Mouse (Mus musculus): ENCODE measurements around the gene Amelx. TPM values are rescaled to one million over a fixed set of nuclear protein-coding genes. Genes with fewer than 3 reads are reported as not detected.

The Amelx gene
- polyA plus RNA-seq, 1 experiment from 2014 or later = 0.36 TPM

Other genes with a start within 250 kb of the Amelx start
- 27.3 and 30.0 TPM in 2 replicates for gene Hccs, start 133.2 kb upstream of the Amelx start, polyA plus RNA-seq (2015; fragmentation: Nextera tagmentation; extraction: Ambion mirVana)

Data from lung, embryonic 15.5 days (tissue).